Mouse (Mus musculus) T-helper 17 cell (primary cell): Measurements from ENCODE around the gene Mael.

Experiments used
- in situ Hi-C, 2 experiments: fragments of 300-600 bp; cut with MboI, MseI; formaldehyde crosslinking; loops; 1 replicate in 1 of 2; 2 replicates in 1 of 2; pipeline ENCODE4 v1.15.1; 2025; ENCODE audit warnings: high pct_unique_total_duplicates in 2 of 2

The Mael gene

DNA sequence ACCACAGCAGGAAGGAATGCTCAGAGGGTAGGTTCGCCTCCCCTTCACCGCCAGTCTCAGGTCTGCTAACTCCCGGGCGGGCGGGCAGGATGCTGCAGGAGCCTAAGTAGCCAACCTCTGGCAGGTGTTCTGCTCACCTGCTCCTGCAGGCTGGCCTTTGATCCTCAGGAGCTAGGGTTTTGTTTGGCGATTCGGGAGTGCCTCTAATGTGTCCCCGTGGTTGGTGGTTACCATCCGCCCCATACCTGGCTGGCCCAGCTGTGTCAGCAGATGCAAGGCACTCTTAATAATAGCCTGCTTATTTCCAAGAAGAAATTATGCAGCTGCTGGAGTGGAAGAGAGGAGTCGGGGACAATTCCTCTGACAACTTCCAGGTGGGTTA, 83.4 kb downstream of the Mael start:
- in situ Hi-C loops, result loop anchor here in 1 of 2 experiments (5.0 to 10.0 kb wide), 2 partner anchors 207 to 300 kb away; no protein-coding TSS in a partner anchor

DNA sequence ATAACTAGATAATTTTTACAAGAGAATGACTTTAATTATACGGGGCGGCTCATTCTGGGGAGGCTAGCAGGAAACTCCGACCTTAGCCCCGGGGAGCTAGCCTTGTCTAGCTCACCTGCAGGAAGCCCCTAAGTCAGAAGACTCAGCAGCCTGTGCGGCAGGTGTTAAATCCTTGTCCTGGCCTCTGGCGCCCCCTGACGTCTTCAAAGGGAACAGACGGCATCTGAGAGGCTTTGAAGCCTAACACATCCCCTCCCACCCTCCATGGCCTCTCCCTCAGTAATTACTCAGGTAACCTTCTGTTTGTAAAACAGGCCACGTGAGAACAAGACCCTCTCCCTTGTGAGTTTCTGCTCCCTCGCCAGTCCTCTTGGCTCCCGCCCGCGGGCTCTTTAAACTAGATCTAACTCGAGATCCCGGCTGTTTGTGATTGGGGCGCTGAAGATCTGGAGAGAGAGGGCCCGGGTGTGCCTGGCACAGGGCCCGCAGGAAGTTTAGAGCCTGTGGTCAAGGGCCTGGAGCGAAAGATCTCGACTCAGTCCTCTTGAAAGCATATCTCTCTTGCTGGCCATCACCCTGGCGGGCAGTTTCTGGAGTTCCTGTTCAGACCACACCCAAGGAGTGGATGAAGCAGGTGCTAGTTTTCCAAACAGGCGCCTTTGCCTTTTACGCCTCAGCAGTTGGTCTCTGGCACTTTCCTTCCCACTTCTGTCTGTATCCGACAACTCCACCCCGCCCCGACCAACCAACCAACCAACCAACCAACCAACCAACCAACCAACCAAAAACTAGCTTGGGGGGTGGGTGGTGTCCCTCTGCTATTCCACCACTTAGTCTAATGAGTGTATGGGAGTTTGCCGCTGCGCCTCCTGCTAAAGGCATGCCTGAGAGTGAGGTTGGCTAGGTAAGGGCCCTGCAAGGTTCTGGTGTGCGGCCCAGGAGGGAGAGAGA, 84.1 kb downstream of the Mael start:
- in situ Hi-C loops, result loop anchor here (5.0 to 10.0 kb wide), 8 partner anchors 52 to 512 kb away; partner anchors contain the start of gene Pou2f1 (in 1 of the 2)

GRCm38 (mm10) chr1:166153351-166154120, 85.0 kb downstream of the Mael start:
- in situ Hi-C loops, result loop anchor here (5.0 to 10.0 kb wide), 7 partner anchors 51 to 511 kb away; partner anchors contain the start of gene Pou2f1 (in 1 of the 2)

DNA sequence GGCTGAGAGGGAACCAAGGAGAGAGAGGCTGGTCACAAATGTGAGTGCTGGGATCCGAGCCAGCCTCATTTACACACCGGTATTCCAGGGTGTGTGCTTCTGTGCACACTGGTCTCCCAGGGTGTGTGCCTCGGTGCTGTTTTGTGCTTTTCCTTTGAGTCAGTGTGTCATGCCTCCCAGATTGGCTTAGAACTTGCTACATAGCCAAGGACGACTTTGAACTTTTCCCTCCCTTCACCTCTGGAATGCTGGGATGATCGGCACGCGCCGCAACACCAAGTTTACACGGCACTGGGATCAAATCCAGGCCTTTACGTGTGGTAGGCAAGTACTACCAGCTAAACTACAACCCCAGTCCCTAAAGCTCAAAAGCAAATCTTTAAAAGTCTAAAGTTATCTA, 86.5 kb downstream of the Mael start:
- in situ Hi-C loops, result loop anchor here (5.0 to 10.0 kb wide), 7 partner anchors 50 to 510 kb away; partner anchors contain the start of gene Pou2f1 (in 1 of the 2)

GRCm38 (mm10) chr1:166151341-166151740, 87.2 kb downstream of the Mael start:
- in situ Hi-C loops, result loop anchor here (5.0 to 10.0 kb wide), 7 partner anchors 49 to 509 kb away; partner anchors contain the start of gene Pou2f1 (in 1 of the 2)
